Mouse (Mus musculus) lung, postnatal 10 days (tissue): ENCODE results near the gene St7.

Source experiments
- DNase-seq: peaks from one replicate; pipeline ENCODE4 v3.0.0; 2021

Gene St7

GRCm38 (mm10) chr6:17769972-17770644 is 77.4 kb downstream of the St7 start:
- DNase-seq: no peak

GRCm38 (mm10) chr6:17770645-17771345 is 78.1 kb downstream of the St7 start:
- no peak for DNase-seq

- no peak for DNase-seq
These were observed 78.7 kb downstream of the St7 start for GRCm38 (mm10) chr6:17771456-17771855.

- DNase-seq: no peak
These were observed 79.8 kb downstream of the St7 start for GRCm38 (mm10) chr6:17772514-17772913.

GRCm38 (mm10) chr6:17776041-17776440 is 83.3 kb downstream of the St7 start:
- DNase-seq: no peak

GRCm38 (mm10) chr6:17777018-17777799 is 84.5 kb downstream of the St7 start:
- DNase-seq: no peak

- DNase-seq: no peak
These were observed 86.0 kb downstream of the St7 start for GRCm38 (mm10) chr6:17778648-17779202.

- DNase-seq: no peak
These were observed 90.8 kb downstream of the St7 start for GRCm38 (mm10) chr6:17783511-17783910.

GRCm38 (mm10) chr6:17784523-17784922 is 91.8 kb downstream of the St7 start:
- DNase-seq: no peak

- peak; percentile 29 for DNase-seq
These were observed 92.5 kb downstream of the St7 start for GRCm38 (mm10) chr6:17785248-17785647.

GRCm38 (mm10) chr6:17787810-17788209 is 95.1 kb downstream of the St7 start:
- DNase-seq: no peak

GRCm38 (mm10) chr6:17790251-17790650 is 97.5 kb downstream of the St7 start:
- DNase-seq: no peak

GRCm38 (mm10) chr6:17793471-17793870 is 100.7 kb downstream of the St7 start:
- peak; percentile 19 for DNase-seq

- DNase-seq: no peak
These were observed 104.6 kb downstream of the St7 start for GRCm38 (mm10) chr6:17797271-17797713.

- DNase-seq: no peak
These were observed 108.0 kb downstream of the St7 start for GRCm38 (mm10) chr6:17800694-17801093.

GRCm38 (mm10) chr6:17804468-17804867 is 111.7 kb downstream of the St7 start:
- no peak for DNase-seq

- DNase-seq: no peak
These were observed 113.8 kb downstream of the St7 start for GRCm38 (mm10) chr6:17806569-17806968.

GRCm38 (mm10) chr6:17811063-17811462 is 118.3 kb downstream of the St7 start:
- DNase-seq: no peak

- no peak for DNase-seq
These were observed 118.8 kb downstream of the St7 start for GRCm38 (mm10) chr6:17811531-17811930.

GRCm38 (mm10) chr6:17814074-17814649 is 121.4 kb downstream of the St7 start:
- DNase-seq: no peak

- DNase-seq: no peak
These were observed 124.2 kb downstream of the St7 start for GRCm38 (mm10) chr6:17816865-17817435.

GRCm38 (mm10) chr6:17823614-17824013 is 130.9 kb downstream of the St7 start:
- DNase-seq: no peak

GRCm38 (mm10) chr6:17824735-17825134 is 132.0 kb downstream of the St7 start:
- no peak for DNase-seq
